Mouse (Mus musculus): ENCODE data around the gene Cybc1.

GRCm38 (mm10) chr11:121231628-121232291 is 2.6 kb upstream of the Cybc1 start:
- TF ChIP-seq CTCF (IDR thresholded peaks at IDR 0.05; ENCODE audit: extremely low read depth, insufficient read depth, insufficient read length, insufficient replicate concordance) (no peak), POLR2A (IDR thresholded peaks at IDR 0.05; ENCODE audit: low read depth, low read length) (no peak)

Data from spleen, adult 2 months (tissue).